Mouse (Mus musculus) stomach, embryonic 14.5 days (tissue): Measurements from ENCODE around the gene Slc1a5. TPM values are rescaled to one million over a fixed set of nuclear protein-coding genes. Genes with fewer than 3 reads are reported as not detected.

Source experiments
- ATAC-seq: fragments of 200-750 bp; cut with Nextera tagmentation; 2 replicates; pipeline ENCODE4 v1.8.0; 2017; ENCODE audit warnings: low read depth, moderate TSS enrichment; ENCODE audit not compliant: insufficient number of reproducible peaks, insufficient read depth, low FRiP score
- H3K27ac ChIP-seq: fragments of 300-500 bp; sonication (generic); 2 replicates; pipeline ENCODE4 v1.5.1; 2014; ENCODE audit warnings: mild to moderate bottlenecking, low read length, moderate library complexity, mixed read lengths
- H3K27me3 ChIP-seq: fragments of 300-500 bp; sonication (generic); 2 replicates; pipeline ENCODE4 v1.6.1; 2014; ENCODE audit warnings: low read length, control low read depth, mixed read lengths; ENCODE audit not compliant: control insufficient read depth, insufficient read depth
- H3K36me3 ChIP-seq: fragments of 300-500 bp; sonication (generic); 2 replicates; pipeline ENCODE4 v1.6.1; 2014; ENCODE audit warnings: mild to moderate bottlenecking, control low read depth, low read length, moderate library complexity, mixed read lengths; ENCODE audit not compliant: control insufficient read depth, insufficient read depth
- H3K4me1 ChIP-seq: fragments of 300-500 bp; sonication (generic); 2 replicates; pipeline ENCODE4 v1.6.1; 2014; ENCODE audit warnings: low read length, control low read depth, mixed read lengths; ENCODE audit not compliant: control insufficient read depth, insufficient read depth
- H3K4me2 ChIP-seq: fragments of 300-500 bp; sonication (generic); replicated peaks from 2 replicates; pipeline ENCODE4 v1.6.1; 2014; ENCODE audit warnings: low read depth, low read length, control low read depth
- H3K4me3 ChIP-seq: fragments of 300-500 bp; sonication (generic); 2 replicates; pipeline ENCODE4 v1.5.1; 2014; ENCODE audit warnings: low read depth, low read length, control low read depth
- H3K9ac ChIP-seq: fragments of 300-500 bp; sonication (generic); replicated peaks from 2 replicates; pipeline ENCODE4 v1.6.1; 2014; ENCODE audit warnings: low read depth, mild to moderate bottlenecking, control low read depth, low read length, moderate library complexity, mixed read lengths
- H3K9me3 ChIP-seq: fragments of 300-500 bp; sonication (generic); 2 replicates; pipeline ENCODE4 v1.6.1; 2016; ENCODE audit warnings: low read depth, low read length, control low read depth; ENCODE audit not compliant: control insufficient read depth
- WGBS: fragments of 180-500 bp; shearing (Covaris S2); extraction: QIAGEN DNeasy Blood & Tissue Kit; methylation state at CpG from one replicate; pipeline ENCODE4 v1.1.7; 2014; 5-methylcytosine and 5-hydroxymethylcytosine counted together
- polyA plus RNA-seq: library from polyadenylated mRNA; unstranded; fragments of >200 nt; fragmentation: Nextera tagmentation; extraction: Ambion mirVana; gene quantifications from 2 replicates; pipeline ENCODE4 v1.2.1, GENCODE M21; 2014

Slc1a5 gene
- polyA plus RNA-seq, 1 experiment from 2014 or later = 36.7 TPM

DNA sequence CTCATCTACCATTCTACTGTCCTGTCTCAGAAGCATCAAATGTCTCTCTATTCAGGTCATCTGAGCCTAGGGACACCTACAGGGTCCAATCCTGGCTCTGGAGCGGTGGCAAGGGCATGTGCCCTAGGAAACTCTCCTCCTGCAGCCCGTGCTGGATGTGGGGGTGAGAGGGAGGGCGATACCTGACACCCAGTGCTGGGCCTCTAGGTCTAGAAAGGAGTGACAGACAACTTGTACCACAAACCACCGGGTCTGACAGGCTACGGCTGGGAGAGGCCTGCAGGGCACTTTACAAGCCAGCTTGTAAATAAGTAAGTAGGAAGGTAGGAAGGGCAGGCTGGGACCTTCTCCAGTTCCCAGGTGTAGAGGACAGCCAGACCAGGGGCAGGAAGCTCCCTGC is 5.3 kb upstream of the Slc1a5 start:
- H3K4me3 ChIP-seq = no peak overlapping the region
- no peak overlapping the region for H3K4me2 ChIP-seq
- no peak overlapping the region for H3K9ac ChIP-seq
- H3K27me3 ChIP-seq = no peaks in the 10 kb centered on the region
- ATAC-seq = no peak; the same call in 1 of the 2 replicates
- 41% methylated on average over 5 of the region's 5 CpGs for WGBS
- no peaks in the 10 kb centered on the region for H3K4me1 ChIP-seq
- H3K27ac ChIP-seq = no peak overlapping the region
- H3K9me3 ChIP-seq = peaks cover 7% of the 10 kb centered on the region
- H3K36me3 ChIP-seq = no peaks in the 10 kb centered on the region

DNA sequence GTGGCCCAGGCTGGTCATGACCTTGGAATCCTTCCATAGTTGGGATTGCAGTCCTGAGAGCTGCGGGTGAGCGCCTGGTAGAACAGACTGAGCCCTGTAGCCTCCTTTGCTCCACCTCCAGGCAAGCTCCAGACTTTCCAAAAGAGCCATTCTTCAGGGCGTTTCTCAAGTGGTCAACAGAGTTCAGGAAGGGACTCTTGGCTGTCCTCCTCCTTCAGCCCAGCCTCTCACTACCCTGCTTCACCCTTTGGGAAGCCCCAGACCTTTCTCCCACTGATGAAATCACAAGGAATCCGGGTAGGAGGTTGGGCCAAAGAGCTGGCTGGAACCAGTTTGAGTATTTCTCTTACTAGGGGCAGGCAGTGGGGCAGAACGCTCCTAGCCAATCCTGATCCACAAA is 1.1 kb upstream of the Slc1a5 start:
- Histone ChIP-seq H3K9ac (no peak overlapping the region), H3K9me3 (no peaks in the 10 kb centered on the region), H3K27ac (no peak overlapping the region), H3K4me3 (no peak overlapping the region), H3K36me3 (no peaks in the 10 kb centered on the region), H3K4me1 (peaks cover 14% of the 10 kb centered on the region), H3K4me2 (no peak overlapping the region), H3K27me3 (no peaks in the 10 kb centered on the region)
- no peak for ATAC-seq
- 68% methylated on average over 5 of the region's 5 CpGs for WGBS

DNA sequence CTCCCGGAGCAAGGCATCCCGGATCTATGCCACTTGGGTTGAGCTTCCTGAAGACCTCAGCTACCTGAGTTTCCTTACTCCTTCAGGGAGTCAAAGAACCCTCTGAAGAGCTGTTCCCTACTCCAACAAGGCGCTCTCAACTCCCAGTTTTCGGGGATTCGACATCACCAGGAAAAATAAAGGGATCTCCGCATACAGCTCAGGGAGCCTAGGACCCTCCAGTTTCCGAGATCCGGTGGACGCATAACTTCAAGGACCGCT is 345 bp downstream of the Slc1a5 start:
- H3K9ac ChIP-seq = peak overlapping the region; percentile 47
- H3K27ac ChIP-seq = peak overlapping the region; percentile 52; the same call in 1 of the 2 replicates
- H3K9me3 ChIP-seq = no peaks in the 10 kb centered on the region
- H3K27me3 ChIP-seq = no peaks in the 10 kb centered on the region
- H3K4me3 ChIP-seq = peak overlapping the region; percentile 50
- WGBS = 0% methylated on average over 10 of the region's 10 CpGs
- no peaks in the 10 kb centered on the region for H3K36me3 ChIP-seq
- H3K4me1 ChIP-seq = peaks cover 14% of the 10 kb centered on the region
- peak; percentile 2; the same call in 1 of the 2 replicates for ATAC-seq
- H3K4me2 ChIP-seq = peak overlapping the region; percentile 83

DNA sequence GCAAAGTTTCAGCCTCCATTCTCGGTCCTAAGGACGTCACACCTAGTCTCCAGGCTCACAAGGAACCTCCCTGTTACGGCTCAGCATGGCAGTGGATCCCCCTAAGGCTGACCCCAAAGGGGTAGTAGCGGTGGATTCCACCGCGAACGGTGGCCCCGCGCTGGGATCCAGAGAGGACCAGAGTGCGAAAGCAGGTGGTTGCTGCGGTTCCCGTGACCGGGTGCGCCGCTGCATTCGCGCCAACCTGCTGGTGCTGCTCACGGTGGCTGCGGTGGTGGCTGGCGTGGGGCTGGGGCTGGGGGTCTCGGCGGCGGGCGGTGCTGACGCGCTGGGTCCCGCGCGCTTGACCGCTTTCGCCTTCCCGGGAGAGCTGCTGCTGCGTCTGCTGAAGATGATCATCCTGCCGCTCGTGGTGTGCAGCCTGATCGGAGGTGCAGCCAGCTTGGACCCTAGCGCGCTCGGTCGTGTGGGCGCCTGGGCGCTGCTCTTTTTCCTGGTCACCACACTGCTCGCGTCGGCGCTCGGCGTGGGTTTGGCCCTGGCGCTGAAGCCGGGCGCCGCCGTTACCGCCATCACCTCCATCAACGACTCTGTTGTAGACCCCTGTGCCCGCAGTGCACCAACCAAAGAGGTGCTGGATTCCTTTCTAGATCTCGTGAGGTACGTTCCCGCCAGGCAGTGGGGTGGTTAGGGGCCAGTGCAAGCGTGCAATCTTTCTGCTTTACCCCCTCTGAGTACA is 845 bp downstream of the Slc1a5 start:
- WGBS = under 1% methylated on average over 60 of the region's 60 CpGs
- Histone ChIP-seq H3K9me3 (no peaks in the 10 kb centered on the region), H3K4me3 (peak overlapping the region; percentile 50), H3K4me1 (peaks cover 14% of the 10 kb centered on the region), H3K36me3 (0 out of 2 replicates have a peak, but pooled peaks cover 3% of the 10 kb centered on the region), H3K4me2 (peak overlapping the region; percentile 83), H3K27me3 (no peaks in the 10 kb centered on the region), H3K9ac (peak overlapping the region; percentile 47), H3K27ac (peak overlapping the region; percentile 52; the same call in 1 of the 2 replicates)
- 0 out of 2 replicates have a peak, but pooled peaks have one; percentile 1 for ATAC-seq

DNA sequence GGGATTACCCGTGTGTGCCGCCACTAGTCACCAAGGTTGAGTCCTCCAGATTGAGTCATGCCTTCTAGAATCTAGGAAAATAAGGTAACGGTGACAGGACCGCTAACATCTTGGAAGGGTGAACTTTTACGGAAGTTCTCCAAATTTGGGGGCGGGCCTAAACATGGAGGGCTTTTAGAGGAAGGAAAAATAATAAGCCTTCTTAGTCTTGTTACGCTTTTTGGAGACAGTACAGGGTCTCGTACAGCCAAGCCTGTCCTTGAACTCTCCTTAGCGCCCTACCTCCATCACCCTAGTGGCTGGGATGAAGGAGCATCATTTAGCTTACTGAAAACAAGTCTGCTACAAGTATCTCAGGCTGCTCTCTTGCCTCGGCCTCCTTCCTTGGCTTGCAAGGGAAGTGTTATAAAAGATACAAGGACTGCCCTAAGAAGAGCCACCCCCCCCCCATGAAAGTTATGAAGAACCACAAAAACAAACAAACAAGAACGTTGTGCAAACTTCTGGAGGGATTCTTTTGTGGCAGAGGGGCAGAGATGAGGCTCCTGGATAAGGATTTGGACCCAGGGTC is 1.5 kb downstream of the Slc1a5 start:
- Histone ChIP-seq H3K4me3 (peak overlapping the region; percentile 50), H3K4me1 (peaks cover 14% of the 10 kb centered on the region), H3K36me3 (0 out of 2 replicates have a peak, but pooled peaks cover 3% of the 10 kb centered on the region), H3K9me3 (no peaks in the 10 kb centered on the region), H3K27ac (no peak overlapping the region), H3K27me3 (no peaks in the 10 kb centered on the region), H3K4me2 (peak overlapping the region; percentile 83), H3K9ac (peak overlapping the region; percentile 47; the same call in 1 of the 2 replicates)
- ATAC-seq = no peak
- WGBS = 7% methylated on average over 11 of the region's 11 CpGs

DNA sequence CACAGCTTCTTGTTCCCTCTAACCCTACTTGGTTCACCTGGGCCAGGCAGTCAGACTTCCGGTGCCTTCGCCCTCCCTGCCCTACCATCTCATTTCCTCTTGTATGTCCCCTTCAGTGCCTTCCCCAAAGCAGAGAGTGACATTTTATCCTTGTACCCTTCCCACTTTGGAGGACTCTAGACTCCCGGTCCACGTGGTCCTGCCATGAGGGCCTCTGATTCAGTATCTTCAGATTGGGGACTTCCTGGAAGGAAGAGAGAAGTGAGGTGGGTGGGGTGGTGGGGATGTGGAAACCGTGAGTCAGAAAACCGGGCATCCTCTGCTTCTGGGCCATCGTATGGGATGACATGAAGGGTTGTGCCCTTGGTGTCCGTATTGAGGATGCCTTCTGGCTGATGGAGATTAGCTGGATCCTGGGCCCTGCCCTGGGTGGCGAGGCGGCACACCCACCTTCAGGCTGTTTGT is 2.1 kb downstream of the Slc1a5 start:
- H3K4me3 ChIP-seq = peak overlapping the region; percentile 50
- H3K4me2 ChIP-seq = peak overlapping the region; percentile 83
- ATAC-seq = peak; percentile 35; the same call in 1 of the 2 replicates
- peaks cover 14% of the 10 kb centered on the region for H3K4me1 ChIP-seq
- no peak overlapping the region for H3K9ac ChIP-seq
- no peaks in the 10 kb centered on the region for H3K9me3 ChIP-seq
- H3K27me3 ChIP-seq = no peaks in the 10 kb centered on the region
- H3K27ac ChIP-seq = no peak overlapping the region
- 0 out of 2 replicates have a peak, but pooled peaks cover 3% of the 10 kb centered on the region for H3K36me3 ChIP-seq
- WGBS = 27% methylated on average over 10 of the region's 10 CpGs

DNA sequence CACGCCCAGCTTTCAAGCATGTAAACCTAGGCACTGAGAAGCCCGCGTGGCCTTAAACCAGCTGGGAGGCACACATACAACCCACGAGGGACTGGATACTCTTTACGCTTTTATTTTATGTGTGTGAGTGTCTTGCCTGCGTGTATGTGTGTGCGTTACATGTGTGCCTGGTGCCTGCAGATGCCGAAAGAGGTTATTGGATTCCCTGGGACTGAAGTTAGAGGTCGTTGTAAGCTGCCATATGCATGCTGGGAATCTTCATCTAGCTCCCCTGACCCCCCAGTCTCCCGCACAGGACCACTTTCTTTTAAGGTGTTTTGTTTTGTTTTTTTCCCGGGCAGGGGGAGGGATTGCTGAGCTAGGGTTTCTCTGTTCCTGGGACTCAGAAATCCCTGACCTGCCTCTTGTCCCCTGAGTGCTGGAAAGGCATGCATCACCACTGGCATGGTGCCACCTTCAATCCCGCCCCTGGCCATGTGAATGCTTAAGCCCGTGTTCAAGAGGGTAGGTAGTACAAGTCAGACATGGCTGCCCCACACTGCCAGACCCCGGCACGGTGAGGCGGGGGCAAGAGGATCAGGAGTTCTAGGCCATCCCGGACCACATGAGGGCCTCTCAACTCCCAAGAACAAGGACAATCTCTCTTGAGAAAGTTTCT is 2.7 kb downstream of the Slc1a5 start:
- no peak for ATAC-seq
- no peak overlapping the region for H3K27ac ChIP-seq

DNA sequence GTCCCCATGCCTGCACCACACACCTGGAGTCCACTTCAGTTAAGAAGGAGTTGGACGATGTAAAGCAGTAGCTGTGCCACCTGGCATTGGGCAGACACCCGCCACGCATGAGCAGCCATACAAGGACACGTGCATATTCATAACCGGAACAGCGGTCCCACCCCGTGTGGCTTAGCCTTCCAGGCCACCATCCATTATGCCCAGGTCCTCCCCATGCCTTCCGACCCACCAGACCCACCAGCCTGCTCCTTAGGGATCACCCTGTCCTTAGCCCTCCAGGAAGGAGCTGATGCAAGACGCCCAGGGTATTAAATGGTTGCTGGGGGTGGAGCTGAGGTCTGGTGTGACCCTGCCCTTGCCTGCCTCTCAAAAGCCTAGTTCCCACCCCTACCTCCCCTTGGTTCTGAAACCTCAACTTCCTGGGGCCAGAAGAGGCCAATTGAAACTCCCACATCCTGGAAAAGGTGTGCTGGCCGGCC is 3.4 kb downstream of the Slc1a5 start:
- H3K27ac ChIP-seq = no peak overlapping the region
- ATAC-seq = 0 out of 2 replicates have a peak, but pooled peaks have one; percentile 0
- no peaks in the 10 kb centered on the region for H3K9me3 ChIP-seq
- H3K9ac ChIP-seq = no peak overlapping the region
- 0 out of 2 replicates have a peak, but pooled peaks cover 3% of the 10 kb centered on the region for H3K36me3 ChIP-seq
- WGBS = 77% methylated on average over 10 of the region's 10 CpGs
- H3K27me3 ChIP-seq = no peaks in the 10 kb centered on the region
- H3K4me1 ChIP-seq = peaks cover 14% of the 10 kb centered on the region
- H3K4me3 ChIP-seq = no peak overlapping the region; the same call in 1 of the 2 replicates
- no peak overlapping the region for H3K4me2 ChIP-seq

More for the DNA sequence above, 2.7 kb downstream of the Slc1a5 start:
- peak overlapping the region; percentile 83 for H3K4me2 ChIP-seq
- 44% methylated on average over 17 of the region's 17 CpGs for WGBS
- peak overlapping the region; percentile 50 for H3K4me3 ChIP-seq
- no peak overlapping the region for H3K9ac ChIP-seq
- H3K36me3 ChIP-seq = 0 out of 2 replicates have a peak, but pooled peaks cover 3% of the 10 kb centered on the region
- no peaks in the 10 kb centered on the region for H3K27me3 ChIP-seq
- H3K9me3 ChIP-seq = no peaks in the 10 kb centered on the region
- H3K4me1 ChIP-seq = peaks cover 14% of the 10 kb centered on the region
